Mouse (Mus musculus): ENCODE measurements around the gene Gan.

GRCm38 (mm10) chr8:117263442-117263841 lies 105.5 kb downstream of the Gan start:
- TF ChIP-seq POLR2A (IDR thresholded peaks at IDR 0.05; ENCODE audit: low read depth, low read length) (no peak), UBTF (IDR thresholded peaks at IDR 0.05; ENCODE audit: low read depth, low read length) (no peak), CTCF (conservative IDR thresholded peaks at IDR 0.05 in 1 of 2, IDR thresholded peaks at IDR 0.05 in 1 of 2; ENCODE audit: low read depth in 2 of 2, low read length in 2 of 2) (no peak), BHLHE40 (IDR thresholded peaks at IDR 0.05; ENCODE audit: low read depth, low read length) (no peak), MAX (IDR thresholded peaks at IDR 0.05; ENCODE audit: low read length) (no peak), POLR2AphosphoS2 (IDR thresholded peaks at IDR 0.05; ENCODE audit: low read depth, low read length) (no peak), KAT2A (IDR thresholded peaks at IDR 0.05; ENCODE audit: insufficient replicate concordance, low read length) (no peak), ZNF384 (IDR thresholded peaks at IDR 0.05; ENCODE audit: low read depth, low read length) (no peak), ZC3H11A (IDR thresholded peaks at IDR 0.05; ENCODE audit: low read depth, low read length) (no peak), ZKSCAN1 (IDR thresholded peaks at IDR 0.05; ENCODE audit: borderline replicate concordance, low read depth, low read length) (no peak), USF2 (conservative IDR thresholded peaks at IDR 0.05; ENCODE audit: low read depth, low read length) (no peak), EP300 (IDR thresholded peaks at IDR 0.05; ENCODE audit: low read length) (no peak)

Data from CH12.LX (cell line).